Mouse (Mus musculus): Measurements from ENCODE around the gene Ankrd55.

Ankrd55 gene

GRCm38 (mm10) chr13:112288225-112289178 is at the start of gene Ankrd55:
Gene Ankrd55, plus strand, starts transcription at chr13:112288451.
- DNase-seq = peak; percentile 33

- DNase-seq = no peak
These were observed 49.0 kb upstream of the Ankrd55 start for GRCm38 (mm10) chr13:112239239-112239638.

GRCm38 (mm10) chr13:112241431-112241830 is 46.8 kb upstream of the Ankrd55 start:
- DNase-seq = no peak

GRCm38 (mm10) chr13:112245131-112245530 is 43.1 kb upstream of the Ankrd55 start:
- DNase-seq = no peak

GRCm38 (mm10) chr13:112251433-112251832 is 36.8 kb upstream of the Ankrd55 start:
- DNase-seq = no peak

GRCm38 (mm10) chr13:112252012-112252411 is 36.2 kb upstream of the Ankrd55 start:
- peak; percentile 47 for DNase-seq

- peak; percentile 7 for DNase-seq
These were observed 35.1 kb upstream of the Ankrd55 start for GRCm38 (mm10) chr13:112252991-112253620.

- peak; percentile 66 for DNase-seq
These were observed 34.1 kb upstream of the Ankrd55 start for GRCm38 (mm10) chr13:112254116-112254515.

GRCm38 (mm10) chr13:112255862-112256261 is 32.4 kb upstream of the Ankrd55 start:
- DNase-seq = no peak

- no peak for DNase-seq
These were observed 29.8 kb upstream of the Ankrd55 start for GRCm38 (mm10) chr13:112258478-112258877.

- peak; percentile 70 for DNase-seq
These were observed 28.9 kb upstream of the Ankrd55 start for GRCm38 (mm10) chr13:112259398-112259797.

GRCm38 (mm10) chr13:112264666-112265065 is 23.6 kb upstream of the Ankrd55 start:
- DNase-seq = peak; percentile 40

GRCm38 (mm10) chr13:112271901-112272537 is 16.2 kb upstream of the Ankrd55 start:
- DNase-seq = peak; percentile 27

- no peak for DNase-seq
These were observed 13.6 kb upstream of the Ankrd55 start for GRCm38 (mm10) chr13:112274636-112275035.

- DNase-seq = no peak
These were observed 12.3 kb upstream of the Ankrd55 start for GRCm38 (mm10) chr13:112275951-112276350.

- no peak for DNase-seq
These were observed 10.7 kb upstream of the Ankrd55 start for GRCm38 (mm10) chr13:112277544-112277943.

GRCm38 (mm10) chr13:112278251-112278650 is 10.0 kb upstream of the Ankrd55 start:
- no peak for DNase-seq

GRCm38 (mm10) chr13:112287135-112287534 is 1.1 kb upstream of the Ankrd55 start:
- no peak for DNase-seq

- DNase-seq = no peak
These were observed 553 bp upstream of the Ankrd55 start for GRCm38 (mm10) chr13:112287571-112288224.

GRCm38 (mm10) chr13:112289338-112289737 is 1.1 kb downstream of the Ankrd55 start:
- DNase-seq = no peak

GRCm38 (mm10) chr13:112289981-112290380 is 1.7 kb downstream of the Ankrd55 start:
- no peak for DNase-seq

GRCm38 (mm10) chr13:112292489-112292888 is 4.2 kb downstream of the Ankrd55 start:
- no peak for DNase-seq

GRCm38 (mm10) chr13:112293092-112293491 is 4.8 kb downstream of the Ankrd55 start:
- DNase-seq = no peak
